Mouse (Mus musculus): Measurements from ENCODE around the gene Rhou. TPM values are rescaled to one million over a fixed set of nuclear protein-coding genes. Genes with fewer than 3 reads are reported as not detected.

Rhou gene
- total and polyA plus RNA-seq, 2 experiments from 2014 or later: 2.8 to 5.3 TPM

DNA sequence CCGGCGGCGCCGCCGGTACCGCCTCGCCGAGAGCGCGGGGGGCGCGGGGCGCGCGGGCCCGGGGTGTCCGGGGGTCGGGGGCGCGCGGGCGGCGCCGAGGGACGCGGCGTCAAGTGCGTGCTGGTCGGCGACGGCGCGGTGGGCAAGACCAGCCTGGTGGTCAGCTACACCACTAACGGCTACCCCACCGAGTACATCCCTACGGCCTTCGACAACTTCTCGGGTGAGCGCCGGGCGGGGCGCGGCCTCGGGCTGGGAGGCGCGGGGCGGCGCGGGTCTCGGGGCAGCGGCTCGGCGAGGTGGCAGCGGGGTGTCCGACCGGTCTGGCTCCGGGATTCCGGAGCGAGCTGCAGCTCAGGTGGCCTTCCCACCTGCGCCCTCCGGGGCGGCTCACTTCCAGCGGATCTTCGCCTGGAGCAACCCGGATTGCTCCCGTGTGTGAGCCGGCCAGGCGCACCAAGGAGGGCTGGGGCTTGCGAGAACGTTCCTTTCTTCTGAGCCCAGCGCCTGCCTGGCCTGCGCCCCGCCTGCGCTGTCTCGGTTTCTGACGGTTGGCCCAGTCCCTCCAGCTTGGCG, 353 bp downstream of the Rhou start:
- Histone ChIP-seq H3K27ac (ENCODE audit: low read depth) (peak overlapping the region; percentile 62), H3K4me3 (ENCODE audit: low read depth, low read length) (peak overlapping the region; percentile 55), H3K9ac (replicated peaks; ENCODE audit: low read depth, low read length) (peak overlapping the region; percentile 55), H3K27me3 (ENCODE audit: control insufficient read depth, insufficient read depth, low read length) (0 out of 2 replicates have a peak, but pooled peaks cover 8% of the 10 kb centered on the region), H3K4me2 (ENCODE audit: low read depth, low read length) (peak overlapping the region; percentile 75), H3K36me3 (replicated peaks; ENCODE audit: control insufficient read depth, insufficient read depth, low read length) (0 out of 2 replicates have a peak, but pooled peaks cover 3% of the 10 kb centered on the region), H3K9me3 (replicated peaks; ENCODE audit: control insufficient read depth, low read length) (no peaks in the 10 kb centered on the region), H3K4me1 (ENCODE audit: control insufficient read depth, insufficient read depth) (no peaks in the 10 kb centered on the region; the same call in 1 of the 2 replicates)
- 1% methylated on average over 65 of the region's 77 CpGs for WGBS
- TF ChIP-seq EP300 (IDR thresholded peaks at IDR 0.05; ENCODE audit: low read depth) (no peak), CTCF (IDR thresholded peaks at IDR 0.05; ENCODE audit: low read depth) (no peak)
- peak; percentile 67 for ATAC-seq (ENCODE audit: insufficient read depth, low read depth)
- DNase-seq (ENCODE audit: low spot score): peak; percentile 52

DNA sequence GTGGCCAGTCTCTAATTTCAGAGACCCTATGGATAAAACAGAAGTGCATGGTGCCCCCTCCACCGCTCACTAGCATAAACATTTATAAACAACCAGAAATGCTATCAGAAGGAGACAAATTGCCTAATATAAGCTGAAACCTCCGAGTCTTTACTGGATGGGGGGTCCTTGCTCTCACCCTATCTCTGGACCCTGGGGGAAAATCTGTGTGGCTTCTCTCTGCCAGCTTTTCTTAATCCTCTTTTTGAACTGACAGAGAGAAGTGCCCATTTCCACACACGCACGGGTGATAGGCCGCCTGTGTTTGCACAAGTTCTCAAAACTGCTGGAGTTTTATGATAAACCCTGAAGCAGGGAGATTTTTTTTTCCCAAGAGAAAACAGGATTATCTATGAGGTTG, 1.0 kb downstream of the Rhou start:
- H3K9me3 ChIP-seq (replicated peaks; ENCODE audit: control insufficient read depth, low read length): no peaks in the 10 kb centered on the region
- no peaks in the 10 kb centered on the region; the same call in 1 of the 2 replicates for H3K4me1 ChIP-seq (ENCODE audit: control insufficient read depth, insufficient read depth)
- ATAC-seq (ENCODE audit: insufficient read depth, low read depth): no peak
- H3K36me3 ChIP-seq (replicated peaks; ENCODE audit: control insufficient read depth, insufficient read depth, low read length): 0 out of 2 replicates have a peak, but pooled peaks cover 3% of the 10 kb centered on the region
- no peak overlapping the region for H3K27ac ChIP-seq (ENCODE audit: low read depth)
- H3K4me2 ChIP-seq (ENCODE audit: low read depth, low read length): peak overlapping the region; percentile 75
- WGBS: 60% methylated on average over 5 of the region's 5 CpGs
- H3K9ac ChIP-seq (replicated peaks; ENCODE audit: low read depth, low read length): peak overlapping the region; percentile 55
- DNase-seq (ENCODE audit: low spot score): no peak
- 0 out of 2 replicates have a peak, but pooled peaks cover 8% of the 10 kb centered on the region for H3K27me3 ChIP-seq (ENCODE audit: control insufficient read depth, insufficient read depth, low read length)
- TF ChIP-seq EP300 (IDR thresholded peaks at IDR 0.05; ENCODE audit: low read depth): no peak
- no peak for TF ChIP-seq CTCF (IDR thresholded peaks at IDR 0.05; ENCODE audit: low read depth)
- H3K4me3 ChIP-seq (ENCODE audit: low read depth, low read length): peak overlapping the region; percentile 55

DNA sequence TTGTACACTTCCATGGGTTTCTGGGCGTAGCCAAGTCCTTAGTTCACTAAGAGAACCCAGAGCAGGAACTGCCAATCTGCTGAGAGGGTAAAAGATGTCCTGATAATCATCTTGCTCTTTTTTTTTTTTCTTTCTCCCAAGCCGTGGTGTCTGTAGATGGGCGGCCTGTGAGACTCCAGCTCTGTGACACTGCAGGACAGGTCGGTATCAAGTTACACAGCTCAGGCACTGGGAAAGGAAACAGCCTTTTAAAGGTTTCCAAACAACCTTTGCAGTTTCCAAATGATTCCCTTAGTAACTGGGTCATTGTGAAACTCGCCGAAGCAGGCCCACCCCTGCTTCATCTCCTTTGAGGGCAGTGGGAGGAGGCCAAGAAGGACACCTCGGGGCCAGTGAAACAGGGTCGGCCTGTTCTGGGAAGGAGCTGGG, 1.6 kb downstream of the Rhou start:
- H3K9me3 ChIP-seq (replicated peaks; ENCODE audit: control insufficient read depth, low read length): no peaks in the 10 kb centered on the region
- 0 out of 2 replicates have a peak, but pooled peaks cover 3% of the 10 kb centered on the region for H3K36me3 ChIP-seq (replicated peaks; ENCODE audit: control insufficient read depth, insufficient read depth, low read length)
- H3K9ac ChIP-seq (replicated peaks; ENCODE audit: low read depth, low read length): peak overlapping the region; percentile 55; the same call in 1 of the 2 replicates
- peak overlapping the region; percentile 75 for H3K4me2 ChIP-seq (ENCODE audit: low read depth, low read length)
- H3K4me1 ChIP-seq (ENCODE audit: control insufficient read depth, insufficient read depth): no peaks in the 10 kb centered on the region; the same call in 1 of the 2 replicates
- H3K4me3 ChIP-seq (ENCODE audit: low read depth, low read length): peak overlapping the region; percentile 55
- H3K27me3 ChIP-seq (ENCODE audit: control insufficient read depth, insufficient read depth, low read length): 0 out of 2 replicates have a peak, but pooled peaks cover 8% of the 10 kb centered on the region
- 44% methylated on average over 8 of the region's 8 CpGs for WGBS
- TF ChIP-seq CTCF (IDR thresholded peaks at IDR 0.05; ENCODE audit: low read depth) (no peak), EP300 (IDR thresholded peaks at IDR 0.05; ENCODE audit: low read depth) (no peak)
- DNase-seq (ENCODE audit: low spot score) (no peak), ATAC-seq (ENCODE audit: insufficient read depth, low read depth) (no peak)
- H3K27ac ChIP-seq (ENCODE audit: low read depth): no peak overlapping the region

DNA sequence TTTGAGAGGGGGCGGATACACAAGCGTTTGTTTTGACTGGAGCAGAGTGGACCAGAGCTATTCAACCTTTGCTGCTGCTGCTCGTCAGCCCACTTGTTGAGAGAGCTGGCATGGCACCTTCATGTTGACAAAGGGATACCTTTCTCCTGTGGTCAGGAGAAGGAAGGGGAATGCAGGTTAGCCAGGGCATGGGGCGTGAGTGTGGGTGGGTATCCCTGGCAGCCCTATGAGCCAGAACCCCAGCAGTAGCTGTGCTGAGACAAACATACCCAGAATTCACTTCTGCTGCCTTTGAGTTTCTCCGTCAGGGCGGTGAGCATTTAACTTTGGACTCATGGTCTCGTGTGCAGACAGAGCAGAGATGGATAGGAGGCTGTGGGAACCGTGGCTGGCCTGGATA, 4.1 kb downstream of the Rhou start:
- TF ChIP-seq EP300 (IDR thresholded peaks at IDR 0.05; ENCODE audit: low read depth) (no peak), CTCF (IDR thresholded peaks at IDR 0.05; ENCODE audit: low read depth) (no peak)
- no peak overlapping the region for H3K27ac ChIP-seq (ENCODE audit: low read depth)
- H3K9me3 ChIP-seq (replicated peaks; ENCODE audit: control insufficient read depth, low read length): no peaks in the 10 kb centered on the region
- H3K36me3 ChIP-seq (replicated peaks; ENCODE audit: control insufficient read depth, insufficient read depth, low read length): peaks cover 13% of the 10 kb centered on the region; the same call in 1 of the 2 replicates
- no peak for ATAC-seq (ENCODE audit: insufficient read depth, low read depth)
- 0 out of 2 replicates have a peak, but pooled peaks cover 3% of the 10 kb centered on the region for H3K27me3 ChIP-seq (ENCODE audit: control insufficient read depth, insufficient read depth, low read length)
- WGBS: 88% methylated on average over 8 of the region's 8 CpGs
- H3K4me3 ChIP-seq (ENCODE audit: low read depth, low read length): no peak overlapping the region
- H3K4me2 ChIP-seq (ENCODE audit: low read depth, low read length): no peak overlapping the region
- no peak overlapping the region for H3K9ac ChIP-seq (replicated peaks; ENCODE audit: low read depth, low read length)
- no peak for DNase-seq (ENCODE audit: low spot score)
- H3K4me1 ChIP-seq (ENCODE audit: control insufficient read depth, insufficient read depth): no peaks in the 10 kb centered on the region; the same call in 1 of the 2 replicates

DNA sequence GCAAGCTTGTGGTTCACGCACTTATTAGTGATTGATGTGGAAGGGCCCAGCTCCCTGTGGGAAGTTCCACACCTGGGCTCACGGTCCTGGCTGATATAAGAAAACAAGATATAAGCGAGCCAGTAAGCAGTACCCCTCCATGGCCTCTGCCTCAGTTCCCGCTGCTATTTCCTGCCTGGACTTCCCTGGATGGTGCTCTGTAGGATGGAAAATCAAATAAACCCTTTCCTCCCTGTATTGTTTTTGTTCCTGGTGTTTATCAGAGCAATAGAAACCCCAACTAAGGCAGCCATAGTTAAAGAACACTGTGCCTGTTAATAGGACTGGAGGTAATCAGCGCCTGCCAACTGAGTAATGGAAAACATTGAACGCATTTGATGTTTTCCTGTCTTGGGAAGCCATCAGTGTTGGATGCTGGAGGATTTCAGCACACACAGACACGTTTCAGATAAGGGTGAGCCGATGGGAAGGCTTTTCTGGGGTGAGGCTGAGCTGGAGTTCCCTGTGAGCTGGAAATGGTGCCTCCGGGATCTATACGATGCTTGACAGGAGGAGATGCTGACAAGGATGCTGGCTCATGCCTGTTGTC, 5.8 kb downstream of the Rhou start:
- Histone ChIP-seq H3K27ac (ENCODE audit: low read depth) (no peak overlapping the region), H3K4me2 (ENCODE audit: low read depth, low read length) (no peak overlapping the region), H3K4me3 (ENCODE audit: low read depth, low read length) (no peak overlapping the region), H3K9me3 (replicated peaks; ENCODE audit: control insufficient read depth, low read length) (no peaks in the 10 kb centered on the region), H3K9ac (replicated peaks; ENCODE audit: low read depth, low read length) (no peak overlapping the region), H3K4me1 (ENCODE audit: control insufficient read depth, insufficient read depth) (no peaks in the 10 kb centered on the region; the same call in 1 of the 2 replicates), H3K36me3 (replicated peaks; ENCODE audit: control insufficient read depth, insufficient read depth, low read length) (peaks cover 13% of the 10 kb centered on the region; the same call in 1 of the 2 replicates), H3K27me3 (ENCODE audit: control insufficient read depth, insufficient read depth, low read length) (no peaks in the 10 kb centered on the region)
- TF ChIP-seq EP300 (IDR thresholded peaks at IDR 0.05; ENCODE audit: low read depth): no peak
- TF ChIP-seq CTCF (IDR thresholded peaks at IDR 0.05; ENCODE audit: low read depth): no peak
- ATAC-seq (ENCODE audit: insufficient read depth, low read depth) (no peak), DNase-seq (ENCODE audit: low spot score) (no peak)
- WGBS: 56% methylated on average over 10 of the region's 10 CpGs
